Mouse (Mus musculus) adrenal gland, postnatal 36 days (tissue): Measurements from ENCODE around the gene Asb2. TPM values are rescaled to one million over a fixed set of nuclear protein-coding genes. Genes with fewer than 3 reads are reported as not detected.
A peak's percentile ranks its signal among the peaks of the same experiment; 100 is the strongest.

Source experiments
- DNase-seq, 2 experiments: peaks; one replicate each; pipeline ENCODE4 v3.0.0; 2021; ENCODE audit warnings: mixed read lengths in 1 of 2
- total RNA-seq, 2 experiments: library from RNA; stranded (reverse); gene quantifications; 2 replicates each; pipeline ENCODE4 v1.2.3; 2021

Asb2 gene
- total RNA-seq, 2 experiments from 2014 or later, result 1.1 to 1.3 TPM

- no peak for DNase-seq
These were observed 5.9 kb upstream of the Asb2 start for GRCm38 (mm10) chr12:103361539-103362307.

GRCm38 (mm10) chr12:103360812-103361211 lies 5.0 kb upstream of the Asb2 start:
- DNase-seq, result no peak

GRCm38 (mm10) chr12:103358951-103359801 lies 3.4 kb upstream of the Asb2 start:
- no peak for DNase-seq

GRCm38 (mm10) chr12:103358216-103358615 lies 2.4 kb upstream of the Asb2 start:
- peak in 1 of 2 experiments; percentile 42 for DNase-seq

- no peak for DNase-seq
These were observed 581 bp upstream of the Asb2 start for GRCm38 (mm10) chr12:103356415-103356748.

GRCm38 (mm10) chr12:103353538-103353937 lies 2.3 kb downstream of the Asb2 start:
- DNase-seq, result peak; percentile 82 to 87

- no peak for DNase-seq
These were observed 3.1 kb downstream of the Asb2 start for GRCm38 (mm10) chr12:103352735-103353134.

GRCm38 (mm10) chr12:103348506-103348905 lies 7.3 kb downstream of the Asb2 start:
- peak; percentile 84 for DNase-seq

GRCm38 (mm10) chr12:103347406-103347805 lies 8.4 kb downstream of the Asb2 start:
- no peak for DNase-seq

GRCm38 (mm10) chr12:103346945-103347344 lies 8.9 kb downstream of the Asb2 start:
- peak in 1 of 2 experiments; percentile 52 for DNase-seq

GRCm38 (mm10) chr12:103344934-103345333 lies 10.9 kb downstream of the Asb2 start:
- DNase-seq, result peak in 1 of 2 experiments; percentile 36

GRCm38 (mm10) chr12:103343456-103343855 lies 12.3 kb downstream of the Asb2 start:
- peak in 1 of 2 experiments; percentile 33 for DNase-seq

- no peak for DNase-seq
These were observed 14.6 kb downstream of the Asb2 start for GRCm38 (mm10) chr12:103341212-103341611.

GRCm38 (mm10) chr12:103338162-103338798 lies 17.5 kb downstream of the Asb2 start:
- no peak for DNase-seq

GRCm38 (mm10) chr12:103336766-103337165 lies 19.0 kb downstream of the Asb2 start:
- no peak for DNase-seq

- DNase-seq, result no peak
These were observed 22.4 kb downstream of the Asb2 start for GRCm38 (mm10) chr12:103333426-103333825.

GRCm38 (mm10) chr12:103332879-103333278 lies 22.9 kb downstream of the Asb2 start:
- DNase-seq, result no peak

- DNase-seq, result no peak
These were observed 24.3 kb downstream of the Asb2 start for GRCm38 (mm10) chr12:103331491-103331890.

- peak; percentile 59 for DNase-seq
These were observed 27.2 kb downstream of the Asb2 start for GRCm38 (mm10) chr12:103328448-103329191.

GRCm38 (mm10) chr12:103327107-103327506 lies 28.7 kb downstream of the Asb2 start:
- DNase-seq, result no peak

GRCm38 (mm10) chr12:103326569-103326968 lies 29.2 kb downstream of the Asb2 start:
- no peak for DNase-seq
